28 mouse cellular contexts compared by ENCODE assay signal in genomic region chr13:43325427-43325826, GRCm38 (mm10). TPM values are rescaled to one million over a fixed set of nuclear protein-coding genes. Genes with fewer than 3 reads are reported as not detected.
A peak's percentile ranks its signal among the peaks of the same experiment; 100 is the strongest.
DNase-seq lines count a peak whose midpoint lies in the region; ATAC-seq lines count a peak whose summit lies in the region.
"Had no signal": no experiment of that assay in that cellular context is flagged by ENCODE, and none has a peak within 500 bp of the region (broad histone marks: within the 10 kb centered on the region; RNA-seq: fewer than 3 reads in every experiment).

No protein-coding gene starts in this region.

- no peaks in the 10 kb centered on the region for H3K9me3 ChIP-seq in megakaryocyte, embryonic 14.5 days
- H3K9me3 ChIP-seq: embryonic facial prominence, embryonic 12.5 days; embryonic facial prominence, embryonic 15.5 days; forebrain, embryonic 10.5 days; forebrain, embryonic 12.5 days; G1E had no signal

- peak overlapping the region; percentile 33 for H3K4me3 ChIP-seq in megakaryocyte, embryonic 14.5 days (replicated peaks)
- H3K4me3 ChIP-seq: embryonic facial prominence, embryonic 12.5 days; embryonic facial prominence, embryonic 15.5 days; erythroblast, embryonic 14.5 days; forebrain, embryonic 10.5 days; forebrain, embryonic 12.5 days had no signal

- H3K36me3 ChIP-seq in megakaryocyte, embryonic 14.5 days (replicated peaks; ENCODE audit: low read length), result no peaks in the 10 kb centered on the region
- H3K36me3 ChIP-seq: embryonic facial prominence, embryonic 12.5 days; embryonic facial prominence, embryonic 15.5 days; forebrain, embryonic 10.5 days; forebrain, embryonic 12.5 days; G1E had no signal

- DNase-seq in cerebellum, adult 11 months, result no peak
- no peak for DNase-seq in ovary, adult 18-20 months (ENCODE audit: low spot score)
- DNase-seq: adrenal gland, adult 8-10 months; adrenal gland, postnatal 14 days; adrenal gland, postnatal 36 days; B cell, adult 2 months; cerebellum, adult 18-20 months; cerebellum, adult 9-10 months; cerebellum, postnatal 10 days; cerebellum, postnatal 25 days; embryo, embryonic 11 days had no signal

- ATAC-seq in megakaryocyte, adult 5-6 weeks (ENCODE audit: poor library complexity, severe bottlenecking), result no peak
- peak; percentile 88 for ATAC-seq in common myeloid progenitor, adult 5-6 weeks (replicated peaks; ENCODE audit: low read depth, poor library complexity, severe bottlenecking)
- ATAC-seq in hematopoietic stem cell, adult 5-6 weeks (replicated peaks in 1 of 2; ENCODE audit: insufficient read depth in 1 of 2, low FRiP score in 2 of 2, low TSS enrichment in 1 of 2, low read depth in 1 of 2, poor library complexity in 2 of 2, severe bottlenecking in 2 of 2), result peak; percentile 42 to 64; a peak in 3 of 4 replicates
- no peak for ATAC-seq in monocyte, adult 5-6 weeks (replicated peaks; ENCODE audit: insufficient number of reproducible peaks, low FRiP score, low TSS enrichment, poor library complexity, severe bottlenecking)
- ATAC-seq: activated CD4-positive, CD25-positive, alpha-beta regulatory T cell, adult 4 months; CD4-positive, CD25-positive, alpha-beta regulatory T cell, adult 4 months; forebrain, embryonic 14.5 days; forebrain, embryonic 16.5 days; Patski had no signal

- H3K4me1 ChIP-seq in megakaryocyte, embryonic 14.5 days, result peaks cover 74% of the 10 kb centered on the region
- H3K4me1 ChIP-seq: embryonic facial prominence, embryonic 12.5 days; embryonic facial prominence, embryonic 15.5 days; forebrain, embryonic 10.5 days; forebrain, embryonic 12.5 days had no signal

- H3K27me3 ChIP-seq in megakaryocyte, embryonic 14.5 days (replicated peaks), result no peaks in the 10 kb centered on the region
- H3K27me3 ChIP-seq: CH12.LX; embryonic facial prominence, embryonic 12.5 days; embryonic facial prominence, embryonic 15.5 days; forebrain, embryonic 12.5 days; Patski had no signal

RNA-seq across cellular contexts. Expression of gene Gfod1, which starts 21.5 kb away (rescaled TPM):
- polyA plus RNA-seq in megakaryocyte, embryonic 14.5 days (2012; ENCODE audit: insufficient read depth, low replicate concordance), result 5.5 and 23.4 TPM in 2 replicates
- total RNA-seq in megakaryocyte, adult 5-6 weeks (2015), result 10.8 and 16.8 TPM in 2 replicates
- 4.9 and 7.2 TPM in 2 replicates for total RNA-seq in megakaryocyte, adult 5-6 weeks (2017)
- 7.4 and 11.2 TPM in 2 replicates for total RNA-seq in common myeloid progenitor, adult 5-6 weeks (2017)
- 8.6 and 10.1 TPM in 2 replicates for total RNA-seq in hematopoietic stem cell, adult 5-6 weeks (2017)
- 19.6 to 26.1 TPM (median 20.8 TPM) in 3 replicates for total RNA-seq in monocyte, adult 5-6 weeks (2017)

RNA-seq across cellular contexts. Expression of gene Sirt5, which starts 39.9 kb away (rescaled TPM):
- polyA plus RNA-seq in megakaryocyte, embryonic 14.5 days (2012; ENCODE audit: insufficient read depth, low replicate concordance), result 9.0 and 15.9 TPM in 2 replicates
- 1.2 and 2.3 TPM in 2 replicates for total RNA-seq in megakaryocyte, adult 5-6 weeks (2015)
- 0.92 and 2.5 TPM in 2 replicates for total RNA-seq in megakaryocyte, adult 5-6 weeks (2017)
- total RNA-seq in common myeloid progenitor, adult 5-6 weeks (2017), result 9.7 and 10.9 TPM in 2 replicates
- total RNA-seq in hematopoietic stem cell, adult 5-6 weeks (2017), result 18.2 and 24.1 TPM in 2 replicates
- total RNA-seq in monocyte, adult 5-6 weeks (2017), result 5.7 to 7.8 TPM (median 6.5 TPM) in 3 replicates

Comparison
In these comparisons a context has a peak if more than half of its experiments do, and no peak if none do; other contexts are left out.
1. ATAC-seq: peak in common myeloid progenitor, adult 5-6 weeks (single experiment) and hematopoietic stem cell, adult 5-6 weeks (2 of 2); none in megakaryocyte, adult 5-6 weeks (single experiment) and monocyte, adult 5-6 weeks (single experiment).